Mouse (Mus musculus) heart, postnatal 4 days (tissue): Measurements from ENCODE around the gene Angptl6. TPM values are rescaled to one million over a fixed set of nuclear protein-coding genes. Genes with fewer than 3 reads are reported as not detected.
A peak's percentile ranks its signal among the peaks of the same experiment; 100 is the strongest.

Source experiments
- DNase-seq: peaks from one replicate; pipeline ENCODE4 v3.0.0; 2021
- total RNA-seq, 2 experiments: library from RNA; stranded (reverse); gene quantifications; 2 replicates each; pipeline ENCODE4 v1.2.3; 2021

Gene Angptl6
- total RNA-seq, 2 experiments from 2014 or later = 1.6 to 1.7 TPM

- no peak for DNase-seq
These were observed 7.0 kb upstream of the Angptl6 start for GRCm38 (mm10) chr9:20886563-20886962.

GRCm38 (mm10) chr9:20878710-20879065, 839 bp downstream of the Angptl6 start:
- no peak for DNase-seq

- peak; percentile 100 for DNase-seq
These were observed 1.4 kb downstream of the Angptl6 start for GRCm38 (mm10) chr9:20878041-20878709.

- DNase-seq = no peak
These were observed 2.1 kb downstream of the Angptl6 start for GRCm38 (mm10) chr9:20877118-20878040.

DNA sequence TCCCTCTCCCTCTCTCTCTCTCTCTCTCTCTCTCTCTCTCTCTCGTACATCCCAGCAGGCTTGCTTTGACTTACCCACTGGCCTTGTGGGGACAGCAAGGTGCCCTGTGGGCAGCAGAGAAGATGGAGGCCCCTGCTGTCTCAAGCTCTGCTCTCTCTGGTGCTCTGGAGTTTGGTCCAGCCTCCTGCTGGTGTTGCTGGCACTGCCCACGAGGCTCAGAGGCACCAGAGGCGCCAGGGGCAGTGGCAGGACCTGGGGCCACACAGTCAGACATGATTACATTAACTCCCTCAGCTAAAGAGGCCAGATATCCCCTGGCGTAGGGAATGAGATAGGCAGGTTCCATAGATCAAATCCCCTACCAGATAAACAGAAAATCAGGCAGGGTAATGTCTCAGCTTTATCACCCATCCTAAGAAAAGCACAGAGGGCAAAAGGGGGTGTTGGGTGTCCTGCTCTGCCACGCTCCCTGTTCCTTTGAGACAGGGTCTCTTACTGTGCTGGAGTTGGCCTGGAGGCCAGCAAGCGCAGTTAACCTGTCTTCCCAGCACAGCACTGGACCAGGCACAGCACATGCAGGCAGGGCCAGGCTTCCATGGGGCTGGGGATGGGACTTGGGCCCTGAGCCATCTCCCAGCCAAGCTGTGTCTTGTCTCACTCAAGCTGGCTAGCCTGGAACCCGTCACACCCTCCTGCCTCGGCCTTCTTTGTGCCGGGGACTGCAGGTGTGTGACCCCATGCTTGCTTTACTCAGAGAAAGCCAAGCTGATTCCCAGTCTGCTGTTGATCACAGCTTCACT, 3.0 kb downstream of the Angptl6 start:
- no peak for DNase-seq

DNA sequence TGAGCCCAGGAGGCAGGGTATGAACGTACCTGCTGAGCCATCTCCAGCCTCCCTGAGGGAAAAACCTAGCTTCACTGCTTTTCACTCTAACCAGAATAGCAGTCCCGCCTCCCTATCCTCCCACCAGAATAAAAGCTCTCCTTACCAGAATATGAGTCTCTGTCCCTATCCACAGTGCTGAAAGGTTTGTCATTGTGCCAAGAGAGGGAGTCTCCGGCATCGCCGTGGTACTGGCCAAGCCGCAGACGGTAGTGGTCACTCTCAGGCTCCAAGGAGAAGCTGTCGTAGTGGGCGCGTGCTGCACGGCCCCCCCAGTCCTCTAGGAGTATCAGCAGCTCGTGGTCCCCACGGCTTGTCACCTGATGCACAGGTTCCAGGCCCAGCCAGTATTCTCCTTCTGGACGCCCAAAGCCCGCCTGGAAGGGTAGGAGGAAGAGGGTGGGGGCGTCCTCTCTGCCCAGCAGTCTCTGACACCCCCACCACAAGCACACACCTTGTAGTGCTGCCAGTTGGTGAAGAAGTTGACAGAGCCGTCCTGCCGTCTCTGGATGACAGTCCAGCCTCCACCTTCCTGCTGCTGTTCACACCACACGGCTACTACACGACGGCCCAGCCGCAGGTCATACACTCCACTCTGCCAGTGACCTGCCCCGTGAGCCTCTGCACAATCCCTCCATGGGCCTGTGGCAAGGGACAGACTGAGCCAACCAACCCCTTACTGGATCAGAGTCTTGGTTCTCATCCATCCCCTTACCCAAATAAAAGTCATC, 4.3 kb downstream of the Angptl6 start:
- no peak for DNase-seq

DNA sequence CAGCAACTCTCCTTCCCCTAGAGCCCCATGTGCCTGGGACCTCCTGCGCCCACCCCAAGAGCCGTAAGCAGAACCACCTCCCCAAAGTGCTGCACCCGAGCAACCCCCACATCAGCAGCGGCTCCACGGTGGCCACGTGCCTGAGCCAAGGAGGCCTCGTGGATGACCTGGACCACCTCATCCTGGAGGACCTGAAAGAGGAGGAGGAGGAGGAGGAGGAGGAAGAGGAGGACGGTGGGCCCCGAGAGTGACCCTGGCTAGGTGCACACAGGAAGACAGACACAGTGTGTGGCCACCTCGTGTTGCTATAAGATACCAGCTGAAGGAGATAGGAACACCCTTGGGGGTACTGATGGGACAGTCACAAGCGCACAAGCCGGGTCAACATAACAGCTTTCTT, 6.0 kb downstream of the Angptl6 start:
- DNase-seq = no peak

DNA sequence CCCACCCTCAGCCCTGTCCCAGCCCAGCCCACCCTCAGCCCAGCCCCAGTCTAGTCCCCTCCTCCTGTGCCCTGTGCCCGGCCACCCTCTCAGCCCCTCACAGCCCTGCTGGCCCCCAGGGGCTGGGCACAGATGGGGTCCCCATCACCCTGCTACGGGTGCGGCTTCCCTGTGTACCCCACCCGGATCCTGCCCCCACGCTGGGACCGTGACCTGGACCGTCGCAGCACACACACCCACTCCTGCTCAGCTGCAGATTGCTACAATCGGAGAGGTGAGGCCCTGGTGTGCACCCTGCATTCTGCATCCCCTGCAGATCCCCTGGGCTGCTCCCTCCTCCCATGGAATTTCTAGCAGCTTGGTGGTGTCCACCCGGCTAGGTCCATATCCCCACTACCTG, 6.5 kb downstream of the Angptl6 start:
- DNase-seq = no peak

DNA sequence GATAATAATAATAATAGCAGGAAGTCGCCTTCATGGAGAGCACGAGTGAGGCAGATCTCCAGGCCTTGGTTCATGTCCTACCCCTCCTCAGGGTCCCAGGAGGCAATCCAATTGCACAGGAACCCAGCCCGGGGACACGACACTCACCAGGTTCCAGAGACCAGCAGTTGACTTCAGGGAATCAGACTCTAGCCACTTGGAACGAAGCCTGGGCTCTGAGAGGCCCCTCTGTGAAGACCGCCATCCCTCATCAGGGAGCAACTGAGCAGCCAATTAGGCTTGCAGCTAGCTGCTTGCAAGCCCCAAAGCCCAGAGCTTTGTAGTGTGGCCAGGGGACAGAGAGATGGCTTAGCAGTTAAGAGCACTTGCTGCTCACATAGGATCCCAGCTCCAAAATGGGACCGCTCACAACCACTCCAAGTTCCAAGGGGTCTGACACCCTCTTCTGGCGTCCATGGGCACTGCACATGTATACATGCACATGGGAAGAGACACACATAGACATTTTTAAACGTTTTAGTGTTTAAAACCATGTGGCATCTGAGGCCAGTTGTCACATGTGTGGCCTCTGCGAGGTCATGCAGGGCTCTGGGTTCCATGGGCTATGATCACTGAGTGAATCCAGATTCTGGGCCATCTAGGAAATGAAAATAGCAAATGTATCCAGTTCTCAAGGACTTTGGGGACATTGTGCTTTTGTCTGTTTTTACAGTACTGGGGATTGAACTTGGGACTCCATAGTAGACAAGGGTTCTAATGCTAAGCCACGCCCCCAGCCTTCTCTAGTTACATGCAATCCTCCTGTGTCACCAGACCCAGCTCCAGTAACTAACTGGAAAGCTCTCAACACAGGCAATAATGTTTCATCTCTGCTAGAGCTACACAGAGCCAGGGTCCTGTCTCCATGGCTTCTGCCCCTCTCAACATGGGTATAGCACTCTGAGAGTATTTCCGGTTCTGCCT, 9.0 kb downstream of the Angptl6 start:
- DNase-seq = peak; percentile 14

DNA sequence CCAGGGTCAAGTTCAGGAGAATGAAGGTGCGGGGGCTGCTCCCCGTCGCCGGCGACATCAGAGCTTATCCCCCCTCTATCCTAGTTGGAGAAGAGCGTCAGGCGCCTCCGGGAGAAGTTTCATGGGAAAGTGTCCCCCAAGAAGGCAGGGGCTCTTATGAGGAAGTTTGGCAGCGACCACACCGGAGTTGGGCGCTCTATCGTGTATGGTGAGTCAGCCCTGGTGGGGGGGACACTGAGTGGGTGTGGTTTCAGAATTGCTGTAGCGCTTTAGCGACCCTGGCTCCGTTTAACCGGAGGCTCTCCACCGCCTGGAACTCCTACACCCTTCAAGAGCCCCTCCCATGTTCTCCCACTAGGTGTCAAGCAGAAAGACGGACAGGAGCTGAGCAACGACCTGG, 10.3 kb downstream of the Angptl6 start:
- peak; percentile 37 for DNase-seq

GRCm38 (mm10) chr9:20868448-20869001, 11.0 kb downstream of the Angptl6 start, which contains the start of gene A230050P20Rik:
Gene A230050P20Rik, plus strand, starts transcription at chr9:20868642.
- DNase-seq = peak; percentile 62

DNA sequence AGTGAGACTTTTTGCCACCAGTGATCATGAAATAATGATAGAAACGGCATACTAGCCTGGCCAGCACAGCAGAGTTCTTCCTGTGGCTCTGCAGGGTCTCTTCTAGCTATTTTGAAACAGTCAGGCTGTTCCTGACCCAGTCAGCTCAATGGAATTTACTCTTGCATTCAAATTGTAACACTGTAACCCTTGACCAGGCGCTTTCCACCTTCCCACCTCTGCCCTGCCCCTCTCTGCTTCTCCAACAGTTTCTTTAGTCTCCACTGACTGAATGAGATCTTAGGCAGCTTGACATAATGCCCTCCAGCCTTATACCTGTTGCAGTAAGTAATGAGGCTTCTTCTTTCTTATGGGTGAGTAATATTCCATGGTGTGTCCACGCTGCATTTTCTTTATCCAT, 12.6 kb downstream of the Angptl6 start:
- no peak for DNase-seq

DNA sequence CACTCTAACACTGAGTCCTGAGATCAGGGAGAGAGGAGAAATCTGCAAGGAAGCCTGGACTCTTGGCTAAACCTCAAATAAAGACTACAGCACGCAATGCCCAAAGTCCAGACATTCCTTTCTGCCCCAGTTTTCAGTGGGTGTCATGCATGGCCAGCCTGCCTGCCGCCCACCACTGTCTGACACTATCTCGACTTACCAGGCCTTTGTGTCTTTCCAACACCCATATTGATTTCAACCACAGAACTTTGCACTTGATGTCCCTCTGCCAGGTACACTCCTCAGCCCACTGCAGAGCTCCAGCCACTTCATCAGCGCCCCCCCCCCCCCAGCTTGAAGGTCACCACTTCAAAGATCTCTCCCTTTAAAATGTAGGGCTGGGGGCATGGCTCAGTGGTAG, 17.3 kb downstream of the Angptl6 start:
- DNase-seq = no peak

DNA sequence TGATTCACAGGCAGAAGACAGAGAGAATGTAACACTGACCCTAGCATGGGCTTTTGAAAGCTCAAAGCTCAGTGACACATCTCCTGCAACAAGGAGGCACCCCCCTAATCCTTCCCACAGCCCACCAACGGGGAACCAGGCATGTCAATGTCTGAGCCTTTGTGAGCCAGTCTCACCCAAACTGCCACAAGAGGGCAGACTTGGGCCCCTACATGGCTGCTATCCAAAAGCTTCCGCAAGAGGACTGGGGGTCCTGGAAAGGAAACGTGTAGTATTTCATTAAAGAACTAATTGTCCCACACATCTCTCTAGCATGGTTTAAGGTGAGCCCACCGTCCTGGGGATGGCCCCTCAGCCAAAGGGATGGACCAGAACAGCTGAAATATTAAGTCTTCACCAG, 17.7 kb downstream of the Angptl6 start:
- DNase-seq = peak; percentile 46

DNA sequence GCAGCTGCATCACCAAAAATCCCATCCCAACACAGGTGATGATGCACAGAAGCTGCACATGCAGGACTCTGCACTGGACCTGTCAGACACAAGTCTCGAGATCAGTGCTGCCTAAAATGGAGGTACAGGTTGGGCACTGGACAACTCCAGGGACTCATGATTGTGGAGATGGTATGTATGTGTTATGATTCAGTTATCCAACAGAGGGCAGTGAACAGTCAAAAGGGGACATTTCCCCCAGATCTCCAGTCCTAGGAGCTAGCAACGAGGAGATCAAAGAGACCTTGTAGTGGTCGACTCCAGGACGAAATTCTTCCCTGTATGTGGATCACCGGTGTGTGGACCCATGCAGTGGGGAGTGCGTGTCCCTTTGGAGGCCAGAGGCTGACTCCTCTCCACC, 19.6 kb downstream of the Angptl6 start:
- no peak for DNase-seq

- DNase-seq = peak; percentile 73
These were observed 22.4 kb downstream of the Angptl6 start for GRCm38 (mm10) chr9:20857131-20857530.

DNA sequence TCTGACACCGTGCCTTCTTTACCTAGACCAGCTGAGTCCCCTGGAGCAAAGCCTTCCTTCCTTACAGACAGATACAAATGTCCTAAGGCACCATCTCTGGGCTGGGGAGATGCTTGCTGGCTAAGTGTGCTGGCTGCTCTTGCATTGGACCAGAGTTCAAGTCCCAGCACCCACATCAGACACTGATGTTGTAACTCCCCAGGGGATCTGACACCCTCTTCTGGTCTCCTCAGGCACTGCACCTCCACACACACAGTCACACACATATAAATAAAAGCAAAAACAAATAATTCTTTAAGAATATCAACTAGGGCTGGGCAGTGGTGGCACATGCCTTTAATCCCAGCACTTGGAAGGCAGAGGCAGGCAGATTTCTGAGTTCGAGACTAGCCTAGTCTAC, 29.3 kb downstream of the Angptl6 start:
- DNase-seq = no peak

GRCm38 (mm10) chr9:20842670-20843069, 36.9 kb downstream of the Angptl6 start:
- DNase-seq = peak; percentile 17

DNA sequence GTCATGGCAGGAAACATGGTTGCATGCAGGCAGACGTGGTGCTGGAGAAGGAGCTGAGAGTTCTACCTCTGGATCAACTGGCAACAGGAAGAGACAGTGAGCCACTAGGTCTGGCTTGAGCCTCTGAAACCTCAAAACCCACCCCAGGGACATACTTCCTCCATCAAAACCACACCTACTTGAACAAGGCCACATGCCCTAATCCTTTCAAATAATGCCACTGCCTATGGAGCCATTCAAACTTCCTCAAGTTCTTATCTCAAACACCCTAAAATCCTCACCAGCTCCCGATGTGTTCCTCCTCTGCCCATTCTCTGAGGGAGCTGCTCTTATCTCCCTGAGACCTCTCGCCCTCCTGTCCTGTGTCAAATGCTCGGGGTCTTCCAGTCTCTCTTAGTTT, 37.3 kb downstream of the Angptl6 start:
- no peak for DNase-seq

- DNase-seq = no peak
These were observed 40.6 kb downstream of the Angptl6 start for GRCm38 (mm10) chr9:20838931-20839330.
